Mouse (Mus musculus): Measurements from ENCODE around the gene Olfr141. TPM values are rescaled to one million over a fixed set of nuclear protein-coding genes. Genes with fewer than 3 reads are reported as not detected.

Gene Olfr141
- total RNA-seq (2015): not detected in 2 replicates
- total RNA-seq (2017): not detected in 2 replicates

- ATAC-seq (replicated peaks; ENCODE audit: poor library complexity): no peak
Observed at GRCm38 (mm10) chr2:86809918-86810317, at the start of gene Olfr141. TSS of gene Olfr141 (minus strand) at chr2:86810018.

DNA sequence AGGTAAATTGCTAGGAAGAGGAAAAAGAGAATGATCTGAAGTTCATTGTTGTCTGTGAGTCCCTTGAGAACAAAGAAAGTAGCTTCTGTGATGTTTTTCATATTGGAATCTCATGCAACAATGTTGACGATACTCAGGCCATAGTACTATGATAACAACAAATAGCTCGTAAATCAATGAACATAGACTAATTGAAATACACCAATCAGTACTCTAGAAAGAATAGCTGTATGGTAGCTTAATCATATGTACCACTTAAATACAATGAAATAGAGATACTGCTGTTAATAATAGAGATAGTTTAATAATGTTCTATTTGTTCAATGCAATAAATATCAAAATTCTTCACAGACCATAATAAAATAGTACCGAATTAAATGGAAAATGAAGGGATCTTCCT, 41.8 kb upstream of the Olfr141 start, which contains the start of gene Olfr1095:
Gene Olfr1095 (minus strand): TSS at position 101 of the 400 bp plus-strand sequence.
- no peak for ATAC-seq (replicated peaks; ENCODE audit: poor library complexity)

DNA sequence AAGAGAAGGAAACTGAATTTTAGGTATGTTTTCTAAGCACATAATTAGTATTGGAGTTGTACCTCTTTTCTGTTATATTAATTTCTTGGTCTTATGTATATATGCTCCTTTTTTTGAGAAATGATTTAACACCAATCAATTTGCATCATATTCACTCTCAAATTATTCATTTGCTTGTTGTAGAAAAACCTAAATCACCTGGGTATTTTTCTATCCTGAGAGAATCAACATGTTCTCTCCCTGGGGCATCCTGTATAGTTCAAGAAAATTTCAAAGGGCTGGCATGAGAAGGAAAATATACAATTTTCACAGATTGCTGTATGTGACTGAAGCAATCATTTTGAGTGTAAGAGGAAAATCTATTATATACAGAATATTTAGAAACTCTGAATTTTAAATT, 14.5 kb upstream of the Olfr141 start, which contains the start of gene Olfr1094:
Gene Olfr1094 (plus strand): TSS at position 301 of the 400 bp plus-strand sequence.
- no peak for ATAC-seq (replicated peaks; ENCODE audit: poor library complexity)

GRCm38 (mm10) chr2:86782179-86782578, 27.6 kb downstream of the Olfr141 start, which contains the start of gene Olfr1093:
TSS of gene Olfr1093 (plus strand) at chr2:86782479.
- ATAC-seq (replicated peaks; ENCODE audit: poor library complexity): no peak

GRCm38 (mm10) chr2:86761050-86761449, 48.8 kb downstream of the Olfr141 start:
- ATAC-seq (replicated peaks; ENCODE audit: poor library complexity): no peak

GRCm38 (mm10) chr2:86758893-86759292, 50.9 kb downstream of the Olfr141 start, which contains the start of gene Olfr1090:
TSS of gene Olfr1090 (minus strand) at chr2:86758993.
- ATAC-seq (replicated peaks; ENCODE audit: poor library complexity): no peak

Other genes with a start within 250 kb of the Olfr141 start
- not detected in 2 replicates for gene Olfr1082, start 211.1 kb downstream of the Olfr141 start, total RNA-seq (2015)
- not detected in 2 replicates for gene Olfr1082, start 211.1 kb downstream of the Olfr141 start, total RNA-seq (2017)
- gene Olfr1084, start 170.3 kb downstream of the Olfr141 start, total RNA-seq (2015): not detected in 2 replicates
- gene Olfr1084, start 170.3 kb downstream of the Olfr141 start, total RNA-seq (2017): not detected in 2 replicates
- gene Olfr1085, start 148.0 kb downstream of the Olfr141 start, total RNA-seq (2015): not detected in 2 replicates
- not detected in 2 replicates for gene Olfr1085, start 148.0 kb downstream of the Olfr141 start, total RNA-seq (2017)
- not detected in 2 replicates for gene Olfr1086, start 129.9 kb downstream of the Olfr141 start, total RNA-seq (2015)
- not detected in 2 replicates for gene Olfr1086, start 129.9 kb downstream of the Olfr141 start, total RNA-seq (2017)
- gene Olfr1087, start 111.6 kb downstream of the Olfr141 start, total RNA-seq (2015): not detected in 2 replicates
- gene Olfr1087, start 111.6 kb downstream of the Olfr141 start, total RNA-seq (2017): not detected in 2 replicates
- not detected in 2 replicates for gene Olfr1089, start 76.3 kb downstream of the Olfr141 start, total RNA-seq (2015)
- not detected in 2 replicates for gene Olfr1089, start 76.3 kb downstream of the Olfr141 start, total RNA-seq (2017)
- gene Olfr1090, start 51.0 kb downstream of the Olfr141 start, total RNA-seq (2015): not detected in 2 replicates
- not detected in 2 replicates for gene Olfr1090, start 51.0 kb downstream of the Olfr141 start, total RNA-seq (2017)
- not detected in 2 replicates for gene Olfr1093, start 27.5 kb downstream of the Olfr141 start, total RNA-seq (2015)
- not detected in 2 replicates for gene Olfr1093, start 27.5 kb downstream of the Olfr141 start, total RNA-seq (2017)
- gene Olfr1094, start 14.6 kb upstream of the Olfr141 start, total RNA-seq (2015): not detected in 2 replicates
- not detected in 2 replicates for gene Olfr1094, start 14.6 kb upstream of the Olfr141 start, total RNA-seq (2017)
- gene Olfr1095, start 41.7 kb upstream of the Olfr141 start, total RNA-seq (2015): not detected in 2 replicates
- gene Olfr1095, start 41.7 kb upstream of the Olfr141 start, total RNA-seq (2017): not detected in 2 replicates
- not detected in 2 replicates for gene Gm13723, start 64.8 kb upstream of the Olfr141 start, total RNA-seq (2015)
- not detected in 2 replicates for gene Gm13723, start 64.8 kb upstream of the Olfr141 start, total RNA-seq (2017)
- gene Olfr1097, start 82.2 kb upstream of the Olfr141 start, total RNA-seq (2015): not detected in 2 replicates
- gene Olfr1097, start 82.2 kb upstream of the Olfr141 start, total RNA-seq (2017): not detected in 2 replicates
- not detected in 2 replicates for gene Olfr1098, start 114.5 kb upstream of the Olfr141 start, total RNA-seq (2015)
- not detected in 2 replicates for gene Olfr1098, start 114.5 kb upstream of the Olfr141 start, total RNA-seq (2017)
- not detected in 2 replicates for gene Olfr1099, start 150.7 kb upstream of the Olfr141 start, total RNA-seq (2015)
- gene Olfr1099, start 150.7 kb upstream of the Olfr141 start, total RNA-seq (2017): not detected in 2 replicates
- not detected in 2 replicates for gene Olfr1100, start 169.9 kb upstream of the Olfr141 start, total RNA-seq (2015)
- not detected in 2 replicates for gene Olfr1100, start 169.9 kb upstream of the Olfr141 start, total RNA-seq (2017)
- gene Olfr1101, start 181.2 kb upstream of the Olfr141 start, total RNA-seq (2015): not detected in 2 replicates
- gene Olfr1101, start 181.2 kb upstream of the Olfr141 start, total RNA-seq (2017): not detected in 2 replicates
- not detected in 2 replicates for gene Olfr1102, start 188.4 kb upstream of the Olfr141 start, total RNA-seq (2015)
- not detected in 2 replicates for gene Olfr1102, start 188.4 kb upstream of the Olfr141 start, total RNA-seq (2017)
- not detected in 2 replicates for gene Olfr1104, start 217.1 kb upstream of the Olfr141 start, total RNA-seq (2015)
- gene Olfr1104, start 217.1 kb upstream of the Olfr141 start, total RNA-seq (2017): not detected in 2 replicates
- not detected in 2 replicates for gene Olfr1105, start 226.5 kb upstream of the Olfr141 start, total RNA-seq (2015)
- not detected in 2 replicates for gene Olfr1105, start 226.5 kb upstream of the Olfr141 start, total RNA-seq (2017)
- gene Olfr1106, start 242.3 kb upstream of the Olfr141 start, total RNA-seq (2015): not detected in 2 replicates
- gene Olfr1106, start 242.3 kb upstream of the Olfr141 start, total RNA-seq (2017): not detected in 2 replicates

All from megakaryocyte progenitor cell, adult 5-6 weeks (primary cell).